In genomic region chr7:110060669-110061198, GRCm38 (mm10) we compare ENCODE assay signal across 7 mouse cellular contexts. TPM values are rescaled to one million over a fixed set of nuclear protein-coding genes. Genes with fewer than 3 reads are reported as not detected.
DNase-seq lines count a peak whose midpoint lies in the region; ATAC-seq and TF ChIP-seq lines count a peak whose summit lies in the region.

No protein-coding gene starts in this region.

- H3K4me3 ChIP-seq in spleen, adult 2 months (ENCODE audit: extremely low read depth, insufficient read depth, insufficient read length) = peak overlapping the region; percentile 88
- H3K4me3 ChIP-seq in heart, embryonic 13.5 days = peak overlapping the region; percentile 83
- peak overlapping the region; percentile 93 to 98 for H3K4me3 ChIP-seq in liver, embryonic 14.5 days (ENCODE audit: insufficient read depth in 1 of 2, low read depth in 2 of 2, low read length in 2 of 2)
- peak overlapping the region; percentile 80 for H3K4me3 ChIP-seq in stomach, embryonic 14.5 days (ENCODE audit: low read depth, low read length)

- peak; percentile 4; the same call in 1 of the 2 replicates for ATAC-seq in heart, embryonic 13.5 days (ENCODE audit: extremely low read depth, insufficient number of reproducible peaks, low FRiP score, low TSS enrichment)
- peak; percentile 5 for ATAC-seq in liver, embryonic 14.5 days (ENCODE audit: insufficient read depth)
- ATAC-seq in stomach, embryonic 14.5 days (ENCODE audit: insufficient number of reproducible peaks, insufficient read depth, low FRiP score, low read depth) = peak; percentile 0; the same call in 1 of the 2 replicates

- H3K36me3 ChIP-seq in spleen, adult 2 months (ENCODE audit: control insufficient read depth, insufficient read depth, low read length) = peaks cover 2% of the 10 kb centered on the region
- peaks cover 42% of the 10 kb centered on the region for H3K36me3 ChIP-seq in heart, embryonic 13.5 days
- peaks cover 13% of the 10 kb centered on the region for H3K36me3 ChIP-seq in liver, embryonic 14.5 days (replicated peaks; ENCODE audit: control insufficient read depth, insufficient read depth, low read depth)
- H3K36me3 ChIP-seq in stomach, embryonic 14.5 days (ENCODE audit: control insufficient read depth, insufficient read depth, low read length) = peaks cover 16% of the 10 kb centered on the region

- peaks cover 2% of the 10 kb centered on the region; the same call in 1 of the 2 replicates for H3K4me1 ChIP-seq in spleen, adult 2 months (ENCODE audit: control insufficient read depth, insufficient read depth, insufficient read length)
- peaks cover 23% of the 10 kb centered on the region for H3K4me1 ChIP-seq in heart, embryonic 13.5 days
- H3K4me1 ChIP-seq in liver, embryonic 14.5 days (replicated peaks; ENCODE audit: control insufficient read depth in 2 of 2, insufficient read depth in 2 of 2, low read length in 1 of 2) = peaks cover 16 to 21% of the 10 kb centered on the region in 2 experiments
- H3K4me1 ChIP-seq in stomach, embryonic 14.5 days (ENCODE audit: control insufficient read depth, insufficient read depth, low read length) = peaks cover 14% of the 10 kb centered on the region; the same call in 1 of the 2 replicates

- H3K27me3 ChIP-seq in spleen, adult 2 months (ENCODE audit: control insufficient read depth, insufficient read depth, low read length) = no peaks in the 10 kb centered on the region
- H3K27me3 ChIP-seq in heart, embryonic 13.5 days (replicated peaks) = no peaks in the 10 kb centered on the region
- H3K27me3 ChIP-seq in liver, embryonic 14.5 days (ENCODE audit: control insufficient read depth, insufficient read depth, low read length) = no peaks in the 10 kb centered on the region
- H3K27me3 ChIP-seq in stomach, embryonic 14.5 days (ENCODE audit: control insufficient read depth, insufficient read depth, low read length) = no peaks in the 10 kb centered on the region

- under 1% methylated on average over 26 of the region's 26 CpGs for WGBS in spleen, adult 2 months
- under 1% methylated on average over 26 of the region's 26 CpGs for WGBS in heart, embryonic 13.5 days
- under 1% methylated on average over 26 of the region's 26 CpGs for WGBS in liver, embryonic 14.5 days (ENCODE audit: insufficient replicate concordance)
- under 1% methylated on average over 26 of the region's 26 CpGs for WGBS in stomach, embryonic 14.5 days

- peak overlapping the region; percentile 97 for H3K9ac ChIP-seq in heart, embryonic 13.5 days
- peak overlapping the region; percentile 98 for H3K9ac ChIP-seq in liver, embryonic 14.5 days (replicated peaks)
- peak overlapping the region; percentile 97 for H3K9ac ChIP-seq in stomach, embryonic 14.5 days (replicated peaks; ENCODE audit: low read depth, low read length)

- TF ChIP-seq POLR2A in spleen, adult 2 months (IDR thresholded peaks at IDR 0.05; ENCODE audit: low read depth, low read length) = no peak

- TF ChIP-seq CTCF in spleen, adult 2 months (IDR thresholded peaks at IDR 0.05; ENCODE audit: extremely low read depth, insufficient read depth, insufficient read length, insufficient replicate concordance) = no peak
- TF ChIP-seq CTCF in liver, embryonic 14.5 days (IDR thresholded peaks at IDR 0.05; ENCODE audit: low read depth) = no peak

- DNase-seq in spleen, adult 2 months (ENCODE audit: low read depth in 1 of 2, low spot score in 2 of 2) = no peak
- no peak for DNase-seq in spleen, postnatal 10 days (ENCODE audit: low spot score in 2 of 2)
- DNase-seq in c-Kit-positive CD71-positive TER-119-positive erythroid progenitor cells, embryonic 14.5 days (ENCODE audit: low spot score) = peak; percentile 62
- peak; percentile 29 to 49 (median 42) for DNase-seq in liver, embryonic 14.5 days (ENCODE audit: low read depth in 3 of 3, low spot score in 3 of 3)
- DNase-seq in kidney, adult 11 months = no peak

- H3K9me3 ChIP-seq in heart, embryonic 13.5 days = no peaks in the 10 kb centered on the region
- H3K9me3 ChIP-seq in liver, embryonic 14.5 days (ENCODE audit: control insufficient read depth, low read length) = no peaks in the 10 kb centered on the region
- H3K9me3 ChIP-seq in stomach, embryonic 14.5 days (ENCODE audit: control insufficient read depth, low read depth, low read length) = no peaks in the 10 kb centered on the region

- no peak for TF ChIP-seq EP300 in liver, embryonic 14.5 days (IDR thresholded peaks at IDR 0.05; ENCODE audit: low read depth)

- peak overlapping the region; percentile 77 for H3K4me2 ChIP-seq in heart, embryonic 13.5 days
- H3K4me2 ChIP-seq in liver, embryonic 14.5 days (ENCODE audit: low read depth) = peak overlapping the region; percentile 74
- H3K4me2 ChIP-seq in stomach, embryonic 14.5 days (replicated peaks; ENCODE audit: low read depth, low read length) = peak overlapping the region; percentile 78

- peak overlapping the region; percentile 99 for H3K27ac ChIP-seq in spleen, adult 2 months (ENCODE audit: insufficient read depth, low read length)
- peak overlapping the region; percentile 99 for H3K27ac ChIP-seq in heart, embryonic 13.5 days (replicated peaks)
- peak overlapping the region; percentile 82 for H3K27ac ChIP-seq in liver, embryonic 14.5 days
- H3K27ac ChIP-seq in stomach, embryonic 14.5 days (ENCODE audit: low read length) = peak overlapping the region; percentile 100

RNA-seq across cellular contexts. Expression of gene Zfp143, which starts 0.3 kb away (rescaled TPM):
- 14.9 and 15.6 TPM in 2 replicates for polyA plus RNA-seq in spleen, adult 2 months (2012; rRNA removed)
- 13.4 and 15.0 TPM in 2 replicates for polyA plus RNA-seq in heart, embryonic 13.5 days (2015; fragmentation: Nextera tagmentation; extraction: Ambion mirVana)
- 6.8 and 8.2 TPM in 2 replicates for polyA plus RNA-seq in liver, embryonic 14.5 days (2012; rRNA removed)
- 8.6 and 9.3 TPM in 2 replicates for polyA plus RNA-seq in liver, embryonic 14.5 days (2014; fragmentation: Nextera tagmentation; extraction: Ambion mirVana)
- 15.2 and 18.2 TPM in 2 replicates for polyA plus RNA-seq in stomach, embryonic 14.5 days (2014; fragmentation: Nextera tagmentation; extraction: Ambion mirVana)

RNA-seq across cellular contexts. Expression of gene Ipo7, which starts 42.7 kb away (rescaled TPM):
- 16.3 and 22.3 TPM in 2 replicates for polyA plus RNA-seq in spleen, adult 2 months (2012; rRNA removed)
- 32.9 and 34.5 TPM in 2 replicates for polyA plus RNA-seq in heart, embryonic 13.5 days (2015; fragmentation: Nextera tagmentation; extraction: Ambion mirVana)
- 13.6 and 22.2 TPM in 2 replicates for polyA plus RNA-seq in liver, embryonic 14.5 days (2012; rRNA removed)
- 9.1 and 10.2 TPM in 2 replicates for polyA plus RNA-seq in liver, embryonic 14.5 days (2014; fragmentation: Nextera tagmentation; extraction: Ambion mirVana)
- polyA plus RNA-seq in stomach, embryonic 14.5 days (2014; fragmentation: Nextera tagmentation; extraction: Ambion mirVana) = 19.7 and 20.4 TPM in 2 replicates

Comparison
In these comparisons a context has a peak if more than half of its experiments do, and no peak if none do; other contexts are left out.
1. DNase-seq: peak in c-Kit-positive CD71-positive TER-119-positive erythroid progenitor cells, embryonic 14.5 days (single experiment) and liver, embryonic 14.5 days (3 of 3); none in spleen, adult 2 months (0 of 2), spleen, postnatal 10 days (0 of 2) and kidney, adult 11 months (single experiment).
2. Peak in every context shown above with its lines, with median percentiles within 50 percentile points of each other: H3K27ac ChIP-seq, H3K4me3 ChIP-seq, ATAC-seq, H3K4me2 ChIP-seq and H3K9ac ChIP-seq.